Mouse (Mus musculus) CD8-positive naive resting alpha-beta T cell, adult 57 days (primary cell): ENCODE data around the gene Rps19bp1. TPM values are rescaled to one million over a fixed set of nuclear protein-coding genes. Genes with fewer than 3 reads are reported as not detected.

Experiments used
- total RNA-seq: library from RNA; stranded (reverse); gene quantifications from one replicate; pipeline ENCODE4 v1.2.4, GENCODE M21; 2023

Rps19bp1 gene
- 23.2 TPM for total RNA-seq

DNA sequence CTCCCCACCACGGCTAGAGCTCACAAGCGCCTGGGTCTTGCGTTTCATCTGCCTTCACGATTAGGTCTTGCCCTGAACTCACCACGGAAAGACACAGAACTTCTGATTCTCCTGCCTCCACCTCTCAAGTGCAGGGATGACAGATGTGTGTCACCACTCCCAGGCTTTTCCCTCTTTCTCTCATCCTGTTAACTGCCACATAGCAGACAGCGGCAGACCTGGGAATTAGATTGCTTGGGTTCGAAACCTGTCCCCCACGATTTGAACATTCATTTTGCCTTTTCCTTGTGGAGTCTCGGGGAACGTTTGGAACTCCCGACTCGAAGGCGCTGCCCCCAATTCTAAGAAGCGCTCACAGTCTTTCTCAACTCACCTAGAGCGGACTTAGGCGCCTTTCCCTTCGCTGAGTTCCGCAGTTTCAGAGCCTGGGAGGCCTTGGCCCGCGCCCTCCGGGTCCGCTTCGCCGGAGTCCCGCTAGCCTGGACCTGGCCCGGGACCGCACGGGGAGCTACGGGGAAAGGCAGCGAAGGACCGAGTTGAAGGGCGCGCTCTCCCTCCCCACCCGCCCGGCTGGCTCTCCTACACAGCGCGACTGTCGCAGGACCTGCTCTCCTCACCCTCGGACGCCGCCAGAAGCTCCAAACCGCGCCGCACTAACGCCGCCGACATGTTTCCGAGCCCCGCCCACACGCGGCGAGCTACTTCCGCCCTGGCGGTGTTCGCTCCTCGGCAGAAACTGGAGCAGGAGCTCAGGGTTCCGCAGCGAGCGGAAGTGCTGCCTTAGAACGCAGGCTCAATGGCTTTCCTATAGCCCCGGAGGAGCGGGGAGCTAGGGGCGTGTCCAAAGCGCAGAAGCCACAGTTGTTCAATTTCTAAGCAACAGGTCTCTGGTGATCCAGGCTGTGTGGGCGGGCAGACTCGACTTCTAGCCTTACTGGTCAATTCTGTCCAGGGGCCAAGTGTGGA, at the start of gene Rps19bp1:
Rps19bp1 (minus strand) TSS at position 706 of the 966 bp plus-strand sequence.

DNA sequence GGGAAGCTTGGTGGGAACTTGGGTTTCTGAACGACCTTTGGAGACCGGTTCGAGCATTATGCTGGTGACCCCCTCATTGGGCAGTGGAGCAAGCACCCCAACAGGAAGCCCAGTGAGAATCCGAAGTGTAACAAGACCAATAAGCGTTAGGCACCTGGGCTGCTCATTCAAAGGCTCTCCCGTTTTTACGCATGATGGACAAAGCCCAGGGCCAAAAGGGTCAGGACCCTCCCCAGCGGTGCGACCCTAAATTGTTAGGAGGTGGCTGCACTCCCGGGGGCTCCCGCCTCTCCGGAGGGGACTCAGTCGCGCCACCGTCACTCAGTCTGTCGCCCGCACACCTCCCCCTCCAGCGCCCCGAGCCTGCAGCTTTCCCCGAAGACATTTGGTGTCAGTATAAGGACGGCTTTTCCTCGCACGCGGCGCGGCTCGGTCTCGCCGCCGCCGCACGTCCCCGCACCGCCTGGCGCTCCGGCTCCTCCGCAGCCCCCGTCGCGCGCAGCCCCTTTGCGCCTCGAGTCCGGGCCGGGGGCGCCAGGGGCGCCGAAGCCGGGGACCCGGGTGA, 22.8 kb upstream of the Rps19bp1 start, which contains the start of gene Cacna1i:
Cacna1i (plus strand) TSS at position 388 of the 565 bp plus-strand sequence.

DNA sequence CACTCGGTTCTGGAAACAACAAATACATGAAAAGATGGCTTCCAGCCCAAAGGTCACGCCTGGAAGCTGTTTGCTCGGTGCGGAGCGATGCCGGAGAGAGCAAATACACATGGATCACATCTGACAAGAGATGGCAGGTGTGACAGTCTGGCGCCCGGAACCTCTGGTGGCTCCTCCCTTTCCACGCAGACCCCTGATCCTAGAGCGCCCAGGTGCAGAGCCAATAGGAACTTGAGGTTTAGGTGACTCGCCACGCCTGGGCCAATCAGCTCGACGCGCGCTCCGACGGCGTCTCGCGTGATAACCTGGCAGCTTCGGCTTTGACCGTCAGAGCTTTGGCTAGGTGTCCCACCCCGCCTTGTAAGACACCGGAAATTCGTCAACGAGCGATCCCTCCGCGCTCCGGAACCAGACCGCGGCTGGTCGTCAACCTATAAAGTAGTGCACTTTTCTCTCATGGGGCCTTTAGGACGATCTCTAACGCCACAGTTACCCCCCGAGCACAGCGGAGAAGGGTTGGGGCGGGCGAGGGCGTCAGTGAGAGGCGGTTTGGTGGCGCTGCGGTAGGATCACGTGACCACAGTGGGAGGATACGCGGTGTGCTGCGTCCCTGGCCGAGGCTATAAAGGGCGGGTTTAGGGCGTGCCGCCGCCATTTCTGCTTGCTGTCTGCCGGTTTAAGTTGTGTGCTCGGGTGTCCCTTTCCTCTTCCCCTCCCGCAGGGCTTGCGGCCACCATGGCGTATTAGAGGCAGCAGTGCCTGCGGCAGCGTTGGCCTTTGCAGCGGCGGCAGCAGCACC, 9.1 kb downstream of the Rps19bp1 start, which contains the start of gene Atf4:
Atf4 (plus strand) TSS at position 338 of the 799 bp plus-strand sequence.

DNA sequence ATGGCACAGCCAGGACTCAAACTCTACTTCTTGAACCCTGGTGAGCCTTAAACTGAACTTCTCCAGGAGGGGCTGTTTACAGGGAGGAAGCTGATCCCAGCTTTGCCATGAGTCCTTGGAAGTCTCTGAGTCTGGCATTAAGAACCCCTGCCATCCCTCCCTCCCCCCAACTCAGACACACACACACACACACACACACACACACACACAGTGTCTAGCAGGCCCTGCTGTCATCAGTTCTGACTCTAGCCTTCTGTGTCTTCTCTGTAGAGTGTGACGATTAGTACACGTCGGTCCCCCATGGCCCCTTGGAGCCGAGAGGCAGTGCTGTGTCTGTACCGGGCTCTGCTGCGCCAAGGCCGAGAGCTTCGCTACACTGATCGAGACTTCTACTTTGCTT, 28.6 kb downstream of the Rps19bp1 start, which contains the start of gene AC140267.1:
AC140267.1 (plus strand) TSS at position 301 of the 400 bp plus-strand sequence.

DNA sequence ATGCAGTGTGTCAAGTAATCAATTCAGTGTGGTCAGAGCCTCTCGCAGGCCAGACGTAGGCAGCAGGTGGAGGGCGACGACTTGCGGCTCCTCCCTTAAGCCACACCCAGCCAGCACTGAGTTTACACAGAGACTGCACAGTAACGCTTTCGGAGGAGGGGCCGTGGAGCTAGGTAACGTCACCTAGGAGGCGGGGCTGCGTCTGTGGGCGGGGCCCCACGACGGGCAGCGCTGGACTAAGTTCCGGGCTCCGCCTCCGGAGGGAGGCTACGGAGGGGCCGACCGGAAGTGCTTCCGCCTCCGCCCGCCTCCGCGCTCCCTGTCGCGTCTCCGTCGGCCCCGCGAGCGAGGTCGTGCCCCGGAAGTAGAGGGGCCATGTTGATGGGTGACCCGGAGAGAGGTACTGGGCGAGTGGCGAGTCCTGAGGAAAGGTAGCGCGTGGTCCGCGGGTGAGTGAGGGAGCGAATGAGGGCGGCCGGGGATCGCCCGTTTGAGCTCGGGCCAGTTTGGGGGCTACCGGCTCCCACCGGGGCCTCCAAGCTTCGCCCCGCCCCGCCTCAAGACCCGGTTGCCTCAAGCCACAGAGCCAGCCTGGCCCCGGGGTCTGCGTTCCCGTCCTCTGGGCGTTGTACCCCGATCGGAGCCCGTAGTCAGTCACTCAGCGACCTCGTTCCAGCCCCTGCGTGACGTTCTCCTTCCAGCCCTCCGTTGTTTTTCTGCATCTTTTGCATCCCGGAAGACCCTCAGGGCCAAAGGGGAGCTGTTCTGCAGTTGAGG, 30.2 kb downstream of the Rps19bp1 start, which contains the start of gene Mief1:
Mief1 (plus strand) TSS at position 286 of the 777 bp plus-strand sequence.

Other genes with a start within 250 kb of the Rps19bp1 start
- gene Pdgfb, start 249.3 kb downstream of the Rps19bp1 start, total RNA-seq: 0.80 TPM
- gene Syngr1, start 173.0 kb downstream of the Rps19bp1 start, total RNA-seq: not detected
- gene Rpl3, start 172.4 kb downstream of the Rps19bp1 start, total RNA-seq: 1,557 TPM
- 23.3 TPM for gene Tab1, start 131.2 kb downstream of the Rps19bp1 start, total RNA-seq
- gene Mgat3, start 90.6 kb downstream of the Rps19bp1 start, total RNA-seq: not detected
- gene Mief1, start 30.3 kb downstream of the Rps19bp1 start, total RNA-seq: 49.8 TPM
- gene AC140267.1, start 28.5 kb downstream of the Rps19bp1 start, total RNA-seq: 10.1 TPM
- gene Atf4, start 9.1 kb downstream of the Rps19bp1 start, total RNA-seq: 363 TPM
- gene Cacna1i, start 22.9 kb upstream of the Rps19bp1 start, total RNA-seq: 2.8 TPM